Mouse (Mus musculus) CH12.LX (cell line): ENCODE data around the gene Rps11. TPM values are rescaled to one million over a fixed set of nuclear protein-coding genes. Genes with fewer than 3 reads are reported as not detected.

Experiments used
- DNase-seq: peaks from one replicate; pipeline ENCODE4 v3.0.0-alpha.2; 2013; ENCODE audit errors: extremely low read depth
- H3K27ac ChIP-seq: 2 replicates; pipeline ENCODE4 v1.5.1; 2012; ENCODE audit warnings: low read depth, mild to moderate bottlenecking, control low read depth, moderate library complexity; ENCODE audit not compliant: insufficient read depth
- H3K27me3 ChIP-seq: replicated peaks from 2 replicates; pipeline ENCODE3; 2012; ENCODE audit warnings: inconsistent platforms
- H3K36me3 ChIP-seq, 2 experiments: replicated peaks in 1 of 2; 2 replicates each; pipeline versions ENCODE3 to v1.6.1; 2012; ENCODE audit warnings: inconsistent platforms in 1 of 2, low read length in 1 of 2, mild to moderate bottlenecking in 1 of 2, mixed read lengths in 1 of 2, moderate library complexity in 1 of 2; ENCODE audit not compliant: control insufficient read depth in 1 of 2, insufficient read depth in 1 of 2
- H3K4me1 ChIP-seq, 2 experiments: 2 replicates each; pipeline ENCODE4 v1.6.1; 2012; ENCODE audit warnings: inconsistent platforms in 1 of 2, moderate library complexity in 1 of 2; ENCODE audit not compliant: insufficient read depth in 2 of 2, control insufficient read depth in 1 of 2
- H3K4me2 ChIP-seq: 2 replicates; pipeline ENCODE4 v1.6.1; 2012; ENCODE audit warnings: low read depth, mild to moderate bottlenecking, control low read depth; ENCODE audit not compliant: poor library complexity, insufficient read depth, severe bottlenecking
- H3K4me3 ChIP-seq, 3 experiments: fragments of 150-350 bp in 1 of 3; sonication (generic) in 1 of 3; replicated peaks in 1 of 3; 2 replicates each; pipeline versions ENCODE3 to v1.5.1; 2011 to 2012; ENCODE audit warnings: low read depth in 2 of 3, low read length in 2 of 3, mild to moderate bottlenecking in 2 of 3, moderate library complexity in 2 of 3, control low read depth in 1 of 3, improper control_type of control experiment in 1 of 3, inconsistent platforms in 1 of 3, mixed read lengths in 1 of 3; ENCODE audit not compliant: poor library complexity in 1 of 3
- H3K79me2 ChIP-seq: replicated peaks from 2 replicates; pipeline ENCODE4 v1.6.1; 2012; ENCODE audit warnings: mild to moderate bottlenecking, moderate library complexity; ENCODE audit not compliant: control insufficient read depth, poor library complexity, insufficient read depth, severe bottlenecking; ENCODE audit errors: extremely low read depth
- H3K9ac ChIP-seq: 2 replicates; pipeline ENCODE4 v1.6.1; 2012; ENCODE audit warnings: low read depth, mild to moderate bottlenecking, control low read depth, moderate library complexity; ENCODE audit not compliant: insufficient read depth
- H3K9me3 ChIP-seq: replicated peaks from 2 replicates; pipeline ENCODE3; 2012; ENCODE audit warnings: low read length, inconsistent platforms, mixed read lengths
- BHLHE40 ChIP-seq: IDR thresholded peaks from 2 replicates; pipeline ENCODE4 v1.6.1; 2011; ENCODE audit warnings: mild to moderate bottlenecking, low read depth, low read length, improper control_type of control experiment
- CHD1 ChIP-seq: IDR thresholded peaks from 2 replicates; pipeline ENCODE4 v1.6.1; 2012; ENCODE audit warnings: low read depth, low read length, improper control_type of control experiment, inconsistent platforms
- CHD2 ChIP-seq: IDR thresholded peaks from 2 replicates; pipeline ENCODE4 v1.6.1; 2011; ENCODE audit warnings: low read length, improper control_type of control experiment
- E2F4 ChIP-seq: IDR thresholded peaks from 2 replicates; pipeline ENCODE4 v1.6.1; 2011; ENCODE audit warnings: low read depth, low read length, improper control_type of control experiment; ENCODE audit not compliant: insufficient replicate concordance
- ELF1 ChIP-seq: IDR thresholded peaks from 2 replicates; pipeline ENCODE4 v1.6.1; 2014; ENCODE audit warnings: low read depth, mild to moderate bottlenecking, inconsistent platforms, low read length, improper control_type of control experiment
- EP300 ChIP-seq: IDR thresholded peaks from 2 replicates; pipeline ENCODE4 v1.6.1; 2011; ENCODE audit warnings: low read length, improper control_type of control experiment
- ETS1 ChIP-seq: conservative IDR thresholded peaks from 2 replicates; pipeline ENCODE4 v1.6.1; 2012; ENCODE audit warnings: low read depth, mild to moderate bottlenecking, inconsistent platforms, low read length, improper control_type of control experiment, moderate library complexity
- IRF4 ChIP-seq: IDR thresholded peaks from 2 replicates; pipeline ENCODE4 v1.6.1; 2014; ENCODE audit warnings: low read depth, mild to moderate bottlenecking, inconsistent platforms, low read length, improper control_type of control experiment
- JUND ChIP-seq: conservative IDR thresholded peaks from 2 replicates; pipeline ENCODE4 v1.6.1; 2011; ENCODE audit warnings: low read depth, low read length, improper control_type of control experiment
- MAFK ChIP-seq: IDR thresholded peaks from 2 replicates; pipeline ENCODE4 v1.6.1; 2011; ENCODE audit warnings: low read length, improper control_type of control experiment; ENCODE audit not compliant: insufficient replicate concordance
- MEF2A ChIP-seq: IDR thresholded peaks from 2 replicates; pipeline ENCODE4 v1.6.1; 2014; ENCODE audit warnings: low read depth, mild to moderate bottlenecking, inconsistent platforms, low read length, improper control_type of control experiment, borderline replicate concordance
- MXI1 ChIP-seq: IDR thresholded peaks from 2 replicates; pipeline ENCODE4 v1.6.1; 2011; ENCODE audit warnings: mild to moderate bottlenecking, low read depth, low read length, improper control_type of control experiment
- MYC ChIP-seq: IDR thresholded peaks from 2 replicates; pipeline ENCODE4 v1.6.1; 2011; ENCODE audit warnings: low read depth, mild to moderate bottlenecking, improper control_type of control experiment, low read length
- NELFE ChIP-seq: IDR thresholded peaks from 2 replicates; pipeline ENCODE4 v1.6.1; 2011; ENCODE audit warnings: low read depth, low read length, improper control_type of control experiment
- NRF1 ChIP-seq: IDR thresholded peaks from 2 replicates; pipeline ENCODE4 v1.6.1; 2014; ENCODE audit warnings: low read depth, mild to moderate bottlenecking, inconsistent platforms, low read length, improper control_type of control experiment, moderate library complexity
- PAX5 ChIP-seq: IDR thresholded peaks from 2 replicates; pipeline ENCODE4 v1.6.1; 2012; ENCODE audit warnings: low read length, inconsistent platforms, mixed read lengths
- POLR2AphosphoS2 ChIP-seq: IDR thresholded peaks from 2 replicates; pipeline ENCODE4 v1.6.1; 2011; ENCODE audit warnings: low read depth, low read length, improper control_type of control experiment
- RCOR1 ChIP-seq: conservative IDR thresholded peaks from 2 replicates; pipeline ENCODE4 v1.6.1; 2012; ENCODE audit warnings: low read depth, mild to moderate bottlenecking, inconsistent platforms, low read length, improper control_type of control experiment
- USF1 ChIP-seq: IDR thresholded peaks from 2 replicates; pipeline ENCODE4 v1.6.1; 2014; ENCODE audit warnings: low read depth, mild to moderate bottlenecking, inconsistent platforms, low read length, improper control_type of control experiment
- USF2 ChIP-seq: conservative IDR thresholded peaks from 2 replicates; pipeline ENCODE4 v1.6.1; 2011; ENCODE audit warnings: low read depth, low read length, improper control_type of control experiment
- ZC3H11A ChIP-seq: IDR thresholded peaks from 2 replicates; pipeline ENCODE4 v1.6.1; 2012; ENCODE audit warnings: low read depth, mild to moderate bottlenecking, inconsistent platforms, low read length, improper control_type of control experiment
- ZNF384 ChIP-seq: IDR thresholded peaks from 2 replicates; pipeline ENCODE4 v1.6.1; 2012; ENCODE audit warnings: low read depth, low read length, improper control_type of control experiment, inconsistent platforms
- dilution Hi-C: fragments of 300-500 bp; cut with MboI; formaldehyde crosslinking; loops from 2 replicates; pipeline ENCODE4 v1.14.3; 2020; ENCODE audit warnings: low sequenced_read_pairs; ENCODE audit not compliant: extremely low pct_unique_long_range_greater_than_20kb, extremely low pct_ligation_motif_present
- in situ Hi-C: fragments of 300-500 bp; cut with MboI; formaldehyde crosslinking; loops from 3 replicates; pipeline ENCODE4 v1.14.3; 2019; ENCODE audit warnings: low sequenced_read_pairs, low pct_ligation_motif_present, low pct_unique_long_range_greater_than_20kb, mixed read lengths
- polyA plus RNA-seq: library from polyadenylated mRNA; unstranded; fragments of >175 nt; gene quantifications from 2 replicates; pipeline ENCODE4 v1.2.1, GENCODE M21; 2012; ENCODE audit warnings: low read depth; ENCODE audit not compliant: insufficient read length
- total RNA-seq, 2 experiments: library from RNA; depleted of rRNA; stranded (reverse); fragments of 300-350 nt in 1 of 2; fragments of >200 nt in 1 of 2; gene quantifications; 2 replicates each; pipeline ENCODE4 v1.2.3; 2012 to 2014

The Rps11 gene
- total and polyA plus RNA-seq, 3 experiments, result 898 to 1,839 (median 1,699) TPM

DNA sequence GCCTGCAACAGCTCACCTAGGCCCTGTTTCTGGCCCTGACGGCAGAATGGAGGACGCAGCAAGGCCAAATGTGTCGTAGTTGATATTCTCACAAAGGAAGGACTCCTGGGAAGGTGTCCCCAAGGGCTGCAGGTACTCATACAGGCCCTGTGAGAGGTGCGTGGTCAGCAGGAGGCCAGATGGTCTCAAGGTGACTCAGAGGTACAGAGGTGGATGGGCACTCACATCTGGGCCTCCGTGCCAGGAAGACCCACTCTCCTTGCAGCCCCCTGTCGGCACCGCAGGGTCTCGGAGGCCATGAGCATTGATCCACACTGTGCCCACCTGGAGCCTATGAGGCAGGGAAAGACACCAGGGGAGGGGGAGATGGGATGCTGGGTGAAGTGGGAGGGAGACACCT lies 21.2 kb upstream of the Rps11 start:
- Histone ChIP-seq H3K4me3 (no peak overlapping the region), H3K27me3 (no peaks in the 10 kb centered on the region), H3K36me3 (peaks cover 12 to 82% of the 10 kb centered on the region in 2 experiments), H3K4me2 (no peak overlapping the region), H3K4me1 (peaks cover under 1 to 21% of the 10 kb centered on the region in 2 experiments; a peak in 3 of 4 replicates), H3K9ac (no peak overlapping the region), H3K27ac (no peak overlapping the region), H3K9me3 (no peaks in the 10 kb centered on the region), H3K79me2 (no peaks in the 10 kb centered on the region)
- in situ Hi-C loops, result no loop called here
- dilution Hi-C loops, result no loop called here
- TF ChIP-seq CHD1, result no peak
- no peak for TF ChIP-seq EP300
- no peak for TF ChIP-seq CHD2
- TF ChIP-seq IRF4, result no peak
- TF ChIP-seq ZC3H11A, result no peak
- no peak for TF ChIP-seq E2F4
- no peak for TF ChIP-seq JUND
- no peak for TF ChIP-seq MAFK
- TF ChIP-seq ZNF384, result no peak
- no peak for TF ChIP-seq BHLHE40
- no peak for TF ChIP-seq ELF1
- no peak for TF ChIP-seq RCOR1
- TF ChIP-seq MEF2A, result no peak
- TF ChIP-seq USF2, result no peak
- no peak for TF ChIP-seq MYC
- no peak for TF ChIP-seq NRF1
- no peak for TF ChIP-seq POLR2AphosphoS2
- TF ChIP-seq ETS1, result no peak
- no peak for DNase-seq

DNA sequence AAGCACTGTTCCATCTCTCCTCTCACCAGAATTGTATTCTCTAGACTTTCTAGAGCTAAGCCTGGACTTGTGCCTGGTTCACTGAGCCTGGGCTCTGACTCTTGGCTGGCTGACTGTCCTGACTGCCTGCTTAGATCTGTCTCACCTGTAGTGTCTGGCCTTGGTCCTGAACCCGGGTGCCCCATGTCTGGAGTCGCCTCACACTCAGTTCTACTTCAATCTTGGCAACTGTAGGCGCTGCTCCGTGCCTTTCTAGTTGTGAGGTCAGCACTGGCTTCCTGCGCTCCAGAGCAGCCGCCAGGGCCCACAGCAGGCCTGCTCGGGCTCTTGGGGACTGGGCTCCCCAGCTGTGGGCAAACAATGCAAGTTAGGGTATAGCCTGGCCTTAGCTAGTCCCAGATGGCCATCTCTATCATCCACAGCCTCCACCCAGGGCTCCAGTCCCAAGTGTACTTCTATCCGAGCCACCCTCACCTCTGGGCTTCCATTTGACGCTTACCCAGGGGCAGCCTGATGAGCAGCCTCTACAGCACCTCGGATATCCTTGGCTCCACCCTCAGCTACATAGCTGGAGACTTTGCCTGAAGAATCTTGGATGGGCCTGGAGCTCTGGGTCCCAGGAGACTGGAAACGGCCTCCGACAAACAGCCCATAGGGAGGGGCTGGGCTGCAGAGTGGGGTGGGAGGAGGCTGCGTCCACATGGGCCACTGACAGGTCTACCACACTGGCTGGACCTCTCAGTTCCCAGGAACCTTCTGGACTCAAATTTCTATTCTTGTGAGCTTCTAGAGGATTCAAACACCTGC lies 20.3 kb upstream of the Rps11 start:
- DNase-seq, result no peak
- Histone ChIP-seq H3K36me3 (peaks cover 12 to 85% of the 10 kb centered on the region in 2 experiments), H3K4me3 (no peak overlapping the region), H3K4me1 (peaks cover 0 to 18% of the 10 kb centered on the region in 2 experiments; a peak in 2 of 4 replicates), H3K4me2 (no peak overlapping the region), H3K27ac (no peak overlapping the region), H3K9ac (no peak overlapping the region), H3K27me3 (no peaks in the 10 kb centered on the region), H3K9me3 (no peaks in the 10 kb centered on the region), H3K79me2 (no peaks in the 10 kb centered on the region)
- TF ChIP-seq MEF2A (no peak), MXI1 (no peak), PAX5 (no peak), POLR2AphosphoS2 (no peak), IRF4 (no peak), USF1 (no peak), NELFE (no peak), USF2 (no peak), CHD1 (no peak)
- dilution Hi-C loops, result no loop called here
- in situ Hi-C loops, result no loop called here
